Mouse (Mus musculus) limb, embryonic 10.5 days (tissue): ENCODE measurements around the gene Ncl. TPM values are rescaled to one million over a fixed set of nuclear protein-coding genes. Genes with fewer than 3 reads are reported as not detected.

Experiments
- DNase-seq: peaks from one replicate; pipeline ENCODE4 v3.0.0-alpha.2; 2017; ENCODE audit warnings: low spot score
- H3K27ac ChIP-seq: fragments of 300-500 bp; sonication (generic); 2 replicates; pipeline ENCODE4 v1.5.1; 2016; ENCODE audit warnings: mild to moderate bottlenecking
- H3K27me3 ChIP-seq: fragments of 300-500 bp; sonication (generic); 2 replicates; pipeline ENCODE4 v1.6.1; 2016; ENCODE audit warnings: low read depth, mild to moderate bottlenecking; ENCODE audit not compliant: poor library complexity, severe bottlenecking
- H3K36me3 ChIP-seq: fragments of 300-500 bp; sonication (generic); 2 replicates; pipeline ENCODE4 v1.6.1; 2016; ENCODE audit warnings: mild to moderate bottlenecking, moderate library complexity
- H3K4me1 ChIP-seq: fragments of 300-500 bp; sonication (generic); 2 replicates; pipeline ENCODE4 v1.6.1; 2016
- H3K4me3 ChIP-seq: fragments of 300-500 bp; sonication (generic); 2 replicates; pipeline ENCODE4 v1.5.1; 2016; ENCODE audit warnings: mild to moderate bottlenecking, moderate library complexity
- H3K9me3 ChIP-seq: fragments of 300-500 bp; sonication (generic); replicated peaks from 2 replicates; pipeline ENCODE4 v1.6.1; 2016; ENCODE audit warnings: mild to moderate bottlenecking
- WGBS: fragments of 180-500 bp; shearing (Covaris S2); methylation state at CpG from one replicate; pipeline ENCODE4 v1.1.7; 2016; 5-methylcytosine and 5-hydroxymethylcytosine counted together
- microRNA-seq: library from miRNA; unstranded; fragments of <30 nt; microRNA quantifications from one replicate; pipeline ENCODE4, GENCODE M21; 2017
- polyA plus RNA-seq: library from polyadenylated mRNA; unstranded; fragments of >200 nt; fragmentation: Nextera tagmentation; extraction: Ambion mirVana; gene quantifications from 2 replicates; pipeline ENCODE4 v1.2.1, GENCODE M21; 2016

Ncl gene
- polyA plus RNA-seq, 1 experiment from 2014 or later: 554 TPM

- peaks cover 97% of the 10 kb centered on the region for H3K27me3 ChIP-seq
Observed at GRCm38 (mm10) chr1:86306686-86307085, 52.5 kb downstream of the Ncl start.

GRCm38 (mm10) chr1:86303873-86304250 is 55.3 kb downstream of the Ncl start:
- no peak for DNase-seq
- H3K4me1 ChIP-seq: peaks cover 60% of the 10 kb centered on the region
- H3K4me3 ChIP-seq: peak overlapping the region; percentile 74
- no peaks in the 10 kb centered on the region for H3K9me3 ChIP-seq
- peaks cover 85% of the 10 kb centered on the region for H3K27me3 ChIP-seq
- H3K36me3 ChIP-seq: no peaks in the 10 kb centered on the region
- WGBS: 2% methylated on average over 16 of the region's 16 CpGs
- H3K27ac ChIP-seq: peak overlapping the region; percentile 77

More at GRCm38 (mm10) chr1:86306686-86307085, 52.5 kb downstream of the Ncl start:
- peaks cover 43% of the 10 kb centered on the region for H3K4me1 ChIP-seq
- no peaks in the 10 kb centered on the region for H3K9me3 ChIP-seq
- 81% methylated on average over 3 of the region's 3 CpGs for WGBS
- DNase-seq: no peak
- H3K27ac ChIP-seq: no peak overlapping the region
- H3K36me3 ChIP-seq: no peaks in the 10 kb centered on the region
- H3K4me3 ChIP-seq: no peak overlapping the region

- no peaks in the 10 kb centered on the region for H3K9me3 ChIP-seq
- peak overlapping the region; percentile 77 for H3K27ac ChIP-seq
- no peaks in the 10 kb centered on the region for H3K36me3 ChIP-seq
- WGBS: under 1% methylated on average over 65 of the region's 65 CpGs
- peak; percentile 86 for DNase-seq
- peaks cover 65% of the 10 kb centered on the region for H3K4me1 ChIP-seq
- H3K27me3 ChIP-seq: peaks cover 86% of the 10 kb centered on the region
- H3K4me3 ChIP-seq: peak overlapping the region; percentile 74
Observed at GRCm38 (mm10) chr1:86303063-86303872, 55.9 kb downstream of the Ncl start.

- DNase-seq: no peak
- peak within 1 kb of the TSS; percentile 77 for H3K27ac ChIP-seq
- H3K4me1 ChIP-seq: peaks cover 59% of the 10 kb centered on the region
- no peaks in the 10 kb centered on the region for H3K36me3 ChIP-seq
- no peaks in the 10 kb centered on the region for H3K9me3 ChIP-seq
- peaks cover 86% of the 10 kb centered on the region for H3K27me3 ChIP-seq
- peak within 1 kb of the TSS; percentile 74 for H3K4me3 ChIP-seq
- 27% methylated on average over 6 of the region's 6 CpGs for WGBS
Observed at GRCm38 (mm10) chr1:86302532-86302931, 56.7 kb downstream of the Ncl start, which contains the start of gene B3gnt7. Gene B3gnt7, plus strand, starts transcription at chr1:86302832.

- Histone ChIP-seq H3K36me3 (no peaks in the 10 kb centered on the region), H3K4me1 (peaks cover 59% of the 10 kb centered on the region), H3K9me3 (no peaks in the 10 kb centered on the region), H3K4me3 (no peak overlapping the region), H3K27me3 (peaks cover 84% of the 10 kb centered on the region), H3K27ac (no peak overlapping the region)
- WGBS: 49% methylated on average over 6 of the region's 6 CpGs
- no peak for DNase-seq
Observed at GRCm38 (mm10) chr1:86301221-86302091, 57.7 kb downstream of the Ncl start.

- no peak overlapping the region for H3K4me3 ChIP-seq
- no peaks in the 10 kb centered on the region for H3K9me3 ChIP-seq
- WGBS: 55% methylated on average over 7 of the region's 7 CpGs
- peaks cover 84% of the 10 kb centered on the region for H3K27me3 ChIP-seq
- H3K36me3 ChIP-seq: no peaks in the 10 kb centered on the region
- peaks cover 59% of the 10 kb centered on the region for H3K4me1 ChIP-seq
- no peak overlapping the region for H3K27ac ChIP-seq
- DNase-seq: no peak
Observed at GRCm38 (mm10) chr1:86300731-86301130, 58.5 kb downstream of the Ncl start.

GRCm38 (mm10) chr1:86300093-86300492 is 59.1 kb downstream of the Ncl start:
- peaks cover 82% of the 10 kb centered on the region for H3K27me3 ChIP-seq
- no peaks in the 10 kb centered on the region for H3K36me3 ChIP-seq
- 15% methylated on average over 2 of the region's 2 CpGs for WGBS
- DNase-seq: peak; percentile 68
- H3K4me3 ChIP-seq: no peak overlapping the region
- H3K9me3 ChIP-seq: no peaks in the 10 kb centered on the region
- H3K4me1 ChIP-seq: peaks cover 61% of the 10 kb centered on the region
- H3K27ac ChIP-seq: no peak overlapping the region

Small RNA genes within 50 kb of the gene (microRNA-seq; reads per million reads assigned to microRNA genes)
- gene mmu-mir-3535: 108 reads per million, percentile 49 among the genes with 10 or more reads in this experiment

Other genes starting within 250 kb of the Ncl start
- 0.28 and 0.50 TPM in 2 replicates for gene Htr2b, start 247.4 kb downstream of the Ncl start, polyA plus RNA-seq
- gene Gm21972, start 225.8 kb downstream of the Ncl start, polyA plus RNA-seq: not detected in 2 replicates
- gene Armc9, start 204.6 kb downstream of the Ncl start, polyA plus RNA-seq: 34.6 and 37.3 TPM in 2 replicates
- 3.4 and 3.9 TPM in 2 replicates for gene B3gnt7, start 56.6 kb downstream of the Ncl start, polyA plus RNA-seq
- gene Nmur1, start 66.8 kb upstream of the Ncl start, polyA plus RNA-seq: 0.15 and 0.24 TPM in 2 replicates
- not detected in 2 replicates for gene Tex44, start 66.9 kb upstream of the Ncl start, polyA plus RNA-seq
- gene Ptma, start 167.3 kb upstream of the Ncl start, polyA plus RNA-seq: 3,283 and 3,422 TPM in 2 replicates
- 60.5 and 74.6 TPM in 2 replicates for gene Pde6d, start 223.2 kb upstream of the Ncl start, polyA plus RNA-seq
- 77.0 and 79.9 TPM in 2 replicates for gene Cops7b, start 223.5 kb upstream of the Ncl start, polyA plus RNA-seq